Mouse (Mus musculus) hindbrain, postnatal 0 days (tissue): ENCODE data around the gene Gjd3. TPM values are rescaled to one million over a fixed set of nuclear protein-coding genes. Genes with fewer than 3 reads are reported as not detected.

Source experiments
- ATAC-seq: fragments of 200-750 bp; cut with Nextera tagmentation; 2 replicates; pipeline ENCODE4 v1.8.0; 2017; ENCODE audit warnings: mild to moderate bottlenecking, moderate TSS enrichment, moderate library complexity
- DNase-seq: peaks from one replicate; pipeline ENCODE4 v3.0.0-alpha.2; 2015; ENCODE audit warnings: low spot score
- H3K27ac ChIP-seq: fragments of 300-500 bp; sonication (generic); 2 replicates; pipeline ENCODE4 v1.5.1; 2014; ENCODE audit warnings: mild to moderate bottlenecking
- H3K27me3 ChIP-seq: fragments of 300-500 bp; sonication (generic); 2 replicates; pipeline ENCODE4 v1.6.1; 2014; ENCODE audit warnings: low read length, mixed read lengths; ENCODE audit not compliant: insufficient read depth
- H3K36me3 ChIP-seq: fragments of 300-500 bp; sonication (generic); 2 replicates; pipeline ENCODE4 v1.6.1; 2014; ENCODE audit warnings: low read length, mixed read lengths; ENCODE audit not compliant: insufficient read depth
- H3K4me1 ChIP-seq: fragments of 300-500 bp; sonication (generic); 2 replicates; pipeline ENCODE4 v1.6.1; 2014; ENCODE audit warnings: antibody characterized with exemption, low read length, mixed read lengths; ENCODE audit not compliant: insufficient read depth
- H3K4me2 ChIP-seq: fragments of 300-500 bp; sonication (generic); 2 replicates; pipeline ENCODE4 v1.6.1; 2014; ENCODE audit warnings: low read depth, mild to moderate bottlenecking, low read length, moderate library complexity, mixed read lengths
- H3K4me3 ChIP-seq: fragments of 300-500 bp; sonication (generic); 2 replicates; pipeline ENCODE4 v1.5.1; 2014; ENCODE audit warnings: low read length
- H3K9ac ChIP-seq: fragments of 300-500 bp; sonication (generic); replicated peaks from 2 replicates; pipeline ENCODE4 v1.6.1; 2014; ENCODE audit warnings: mild to moderate bottlenecking, low read length, moderate library complexity, mixed read lengths
- H3K9me3 ChIP-seq: fragments of 300-500 bp; sonication (generic); 2 replicates; pipeline ENCODE4 v1.6.1; 2016; ENCODE audit warnings: low read length, mixed read lengths
- CTCF ChIP-seq: IDR thresholded peaks from 2 replicates; pipeline ENCODE4 v1.5.1; 2016; ENCODE audit warnings: antibody characterized with exemption, control low read depth, low read depth
- WGBS: fragments of 180-500 bp; shearing (Covaris S2); extraction: QIAGEN DNeasy Blood & Tissue Kit; methylation state at CpG from one replicate; pipeline ENCODE4 v1.1.7; 2014; 5-methylcytosine and 5-hydroxymethylcytosine counted together
- polyA plus RNA-seq: library from polyadenylated mRNA; unstranded; fragments of >200 nt; fragmentation: Nextera tagmentation; extraction: Ambion mirVana; gene quantifications from 2 replicates; pipeline ENCODE4 v1.2.1, GENCODE M21; 2015
- total RNA-seq: library from RNA; depleted of rRNA; stranded (reverse); fragments of >200 nt; gene quantifications from 2 replicates; pipeline ENCODE4 v1.2.3, GENCODE M21; 2014

Gjd3 gene
- total and polyA plus RNA-seq, 2 experiments from 2014 or later: 5.0 to 5.9 TPM

DNA sequence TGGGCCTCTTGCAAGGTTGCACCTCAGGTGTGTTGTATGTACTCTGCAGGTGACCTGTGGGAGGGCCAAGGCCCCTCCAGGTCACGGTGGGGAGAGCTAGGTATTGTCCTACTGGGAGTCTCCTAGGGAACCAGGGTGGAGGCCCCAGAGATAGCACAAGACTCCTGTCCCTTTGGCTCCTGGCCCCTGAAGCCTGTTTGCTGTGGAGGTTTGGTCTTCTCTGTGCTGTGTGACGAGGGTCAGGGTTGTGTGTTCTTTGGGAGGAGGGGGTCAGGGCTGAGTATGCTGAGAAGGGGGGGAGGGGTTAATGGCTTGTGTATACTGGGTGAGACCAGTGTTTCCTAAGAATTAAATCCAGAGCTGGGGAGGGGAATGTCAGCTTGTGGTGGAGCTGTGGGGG, 29.5 kb downstream of the Gjd3 start:
- ATAC-seq: no peak
- Histone ChIP-seq H3K27me3 (no peaks in the 10 kb centered on the region), H3K27ac (no peak overlapping the region), H3K9me3 (no peaks in the 10 kb centered on the region), H3K4me2 (no peak overlapping the region), H3K4me1 (peaks cover 22% of the 10 kb centered on the region), H3K9ac (no peak overlapping the region), H3K36me3 (no peaks in the 10 kb centered on the region), H3K4me3 (no peak overlapping the region)
- no peak for TF ChIP-seq CTCF
- DNase-seq: no peak
- 15% methylated on average over 2 of the region's 2 CpGs for WGBS

DNA sequence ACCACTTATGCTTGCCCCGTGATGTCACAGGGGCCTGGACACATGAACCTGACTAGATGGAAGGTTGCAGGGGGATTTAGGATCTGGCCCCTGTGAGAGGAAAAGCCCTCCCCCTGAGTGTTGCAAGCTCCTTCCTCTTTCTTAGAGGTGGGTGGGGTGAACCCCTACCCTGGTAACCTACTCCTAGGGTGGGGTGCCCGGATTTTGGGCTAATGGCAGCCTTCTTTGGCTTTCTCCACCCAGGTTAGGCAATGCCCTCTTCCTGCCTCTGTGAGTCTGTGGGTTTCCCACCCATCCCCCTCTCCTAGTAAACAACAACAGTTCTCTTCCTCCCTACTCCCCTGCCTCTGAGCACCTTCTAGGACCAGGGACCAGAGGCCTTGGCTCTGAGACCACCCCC, 30.1 kb downstream of the Gjd3 start:
- no peak for ATAC-seq
- Histone ChIP-seq H3K9me3 (no peaks in the 10 kb centered on the region), H3K4me3 (no peak overlapping the region), H3K27me3 (no peaks in the 10 kb centered on the region), H3K9ac (no peak overlapping the region), H3K36me3 (no peaks in the 10 kb centered on the region), H3K4me2 (no peak overlapping the region), H3K27ac (no peak overlapping the region), H3K4me1 (peaks cover 22% of the 10 kb centered on the region)
- WGBS: 67% methylated on average over 2 of the region's 2 CpGs
- DNase-seq: no peak
- TF ChIP-seq CTCF: no peak

DNA sequence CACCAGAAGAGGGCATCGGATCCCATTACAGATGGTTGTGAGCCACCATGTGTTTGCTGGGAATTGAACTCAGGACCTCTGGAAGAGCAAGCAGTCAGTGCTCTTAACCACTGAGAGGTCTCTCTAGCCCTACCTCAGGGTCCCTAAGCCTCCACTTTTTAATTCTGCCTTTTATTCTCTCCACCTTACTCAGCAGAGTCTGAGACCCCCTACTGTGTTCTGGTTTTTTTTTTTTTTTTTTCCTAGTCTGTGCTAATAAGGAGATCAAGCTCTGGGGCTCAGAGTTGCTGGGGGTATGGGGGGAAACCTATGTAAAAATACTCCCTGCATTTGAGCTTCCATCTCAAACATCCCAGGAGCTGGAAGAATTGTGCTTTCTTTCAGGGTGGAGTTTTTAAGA, 30.7 kb downstream of the Gjd3 start:
- no peaks in the 10 kb centered on the region for H3K27me3 ChIP-seq
- no peaks in the 10 kb centered on the region for H3K9me3 ChIP-seq
- H3K36me3 ChIP-seq: no peaks in the 10 kb centered on the region
- WGBS: 71% methylated on average over 1 of the region's 1 CpGs
- H3K4me1 ChIP-seq: peaks cover 22% of the 10 kb centered on the region
- no peak for DNase-seq
- no peak for ATAC-seq
- no peak overlapping the region for H3K4me2 ChIP-seq
- H3K9ac ChIP-seq: no peak overlapping the region
- no peak overlapping the region for H3K4me3 ChIP-seq
- H3K27ac ChIP-seq: no peak overlapping the region
- 0 out of 2 replicates have a peak, but pooled peaks have one; percentile 7 for TF ChIP-seq CTCF

DNA sequence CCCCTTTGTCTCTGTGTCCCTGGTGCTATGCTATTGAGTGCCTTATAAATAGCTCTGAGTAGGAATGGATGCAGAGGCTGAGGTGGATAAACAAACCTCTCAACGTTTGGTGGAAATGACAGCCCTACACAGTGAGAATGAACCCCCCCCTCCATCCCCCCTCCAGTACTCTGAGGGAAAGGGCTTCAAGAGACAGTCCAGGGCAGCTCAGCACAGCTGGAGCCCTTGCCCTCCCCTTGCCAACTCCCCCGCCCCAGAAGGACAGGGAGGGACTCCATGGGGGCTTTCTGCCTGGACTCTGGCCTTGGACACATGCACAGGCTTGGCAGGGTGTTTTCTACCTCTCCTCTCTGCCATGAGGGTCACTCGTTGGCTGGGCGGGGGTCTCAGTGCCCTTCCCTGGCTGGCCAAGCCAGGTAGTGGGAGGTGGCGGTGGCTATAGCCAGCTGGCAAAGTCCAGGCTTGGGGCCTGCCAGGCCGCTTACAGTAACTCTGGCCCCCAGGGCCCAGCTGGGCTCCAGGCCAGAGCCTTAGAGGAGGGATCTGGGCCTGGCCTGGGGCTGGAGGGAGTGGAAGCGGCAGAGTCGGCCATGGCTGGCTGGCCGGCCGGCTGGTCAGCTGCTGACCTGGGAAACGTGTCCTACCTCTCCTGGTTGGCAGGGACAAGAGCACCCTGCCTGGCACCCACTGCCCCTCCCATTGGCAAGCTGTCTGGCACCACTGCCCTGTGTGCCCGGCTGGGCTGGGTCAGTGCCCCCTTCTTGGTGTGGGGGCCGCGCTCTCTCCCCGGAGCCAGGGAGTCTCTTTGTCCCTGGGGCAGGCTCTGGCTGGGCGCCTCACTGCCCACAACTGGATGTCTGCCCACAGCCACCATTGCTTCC, 31.6 kb downstream of the Gjd3 start:
- ATAC-seq: peak; percentile 89
- H3K27ac ChIP-seq: peak overlapping the region; percentile 80
- H3K9ac ChIP-seq: no peak overlapping the region
- no peaks in the 10 kb centered on the region for H3K36me3 ChIP-seq
- H3K9me3 ChIP-seq: no peaks in the 10 kb centered on the region
- no peak for TF ChIP-seq CTCF
- WGBS: 39% methylated on average over 15 of the region's 16 CpGs
- DNase-seq: peak; percentile 92
- H3K27me3 ChIP-seq: no peaks in the 10 kb centered on the region
- H3K4me1 ChIP-seq: peaks cover 22% of the 10 kb centered on the region
- peak overlapping the region; percentile 34 for H3K4me2 ChIP-seq
- H3K4me3 ChIP-seq: no peak overlapping the region

DNA sequence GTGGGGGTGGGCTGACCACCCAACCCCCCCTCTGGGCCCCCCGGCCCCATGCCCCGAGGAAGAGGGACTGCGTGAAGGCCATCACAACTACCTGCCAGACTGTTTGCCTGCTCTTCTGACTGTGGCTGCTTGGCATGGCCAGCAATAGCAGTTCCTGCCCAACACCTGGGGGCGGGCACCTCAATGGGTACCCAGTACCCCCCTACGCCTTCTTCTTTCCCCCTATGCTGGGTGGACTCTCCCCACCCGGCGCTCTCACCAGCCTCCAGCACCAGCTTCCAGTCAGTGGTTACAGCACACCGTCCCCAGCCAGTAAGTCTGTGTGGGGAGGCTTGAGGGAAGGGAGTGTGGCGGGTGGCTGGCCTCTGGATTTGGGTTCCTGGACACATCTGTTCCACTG, 32.3 kb downstream of the Gjd3 start:
- H3K4me3 ChIP-seq: no peak overlapping the region
- ATAC-seq (no peak), DNase-seq (no peak)
- no peak for TF ChIP-seq CTCF
- H3K4me1 ChIP-seq: peaks cover 22% of the 10 kb centered on the region
- H3K4me2 ChIP-seq: no peak overlapping the region
- H3K36me3 ChIP-seq: no peaks in the 10 kb centered on the region
- H3K27ac ChIP-seq: peak overlapping the region; percentile 80; the same call in 1 of the 2 replicates
- H3K9ac ChIP-seq: no peak overlapping the region
- H3K9me3 ChIP-seq: no peaks in the 10 kb centered on the region
- WGBS: 76% methylated on average over 9 of the region's 9 CpGs
- no peaks in the 10 kb centered on the region for H3K27me3 ChIP-seq

DNA sequence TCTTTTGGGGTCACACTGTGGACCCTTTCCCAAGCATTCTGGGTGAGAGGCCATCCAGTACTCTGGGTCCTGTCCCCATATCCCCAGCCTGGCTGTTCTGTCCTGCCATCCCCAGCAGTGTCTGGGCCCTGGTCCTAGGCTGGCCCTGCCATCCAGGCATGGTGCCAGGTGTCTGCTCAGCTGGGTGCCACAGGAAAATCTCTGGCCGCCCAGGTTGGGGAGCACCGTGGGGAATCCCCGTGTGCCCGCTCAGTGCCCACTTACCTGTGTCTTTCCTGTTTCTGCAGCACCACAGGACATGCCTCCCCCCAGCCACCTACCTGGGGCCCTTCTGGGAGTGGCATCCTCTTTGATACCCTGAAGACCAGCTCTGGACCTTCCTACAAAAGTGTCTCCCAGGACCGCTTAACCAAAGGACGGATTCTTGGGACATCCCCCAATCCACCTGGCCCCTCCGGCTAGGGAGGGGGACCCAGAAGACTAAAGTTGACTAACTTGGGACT, 32.8 kb downstream of the Gjd3 start:
- ATAC-seq (no peak), DNase-seq (no peak)
- H3K27ac ChIP-seq: no peak overlapping the region
- no peak overlapping the region for H3K4me3 ChIP-seq
- WGBS: 62% methylated on average over 7 of the region's 7 CpGs
- H3K4me1 ChIP-seq: peaks cover 20% of the 10 kb centered on the region
- no peaks in the 10 kb centered on the region for H3K36me3 ChIP-seq
- no peaks in the 10 kb centered on the region for H3K9me3 ChIP-seq
- H3K9ac ChIP-seq: no peak overlapping the region
- no peak overlapping the region for H3K4me2 ChIP-seq
- H3K27me3 ChIP-seq: no peaks in the 10 kb centered on the region
- TF ChIP-seq CTCF: no peak
